Mouse (Mus musculus) heart, embryonic 16.5 days (tissue): Measurements from ENCODE around the gene Pde4a. TPM values are rescaled to one million over a fixed set of nuclear protein-coding genes. Genes with fewer than 3 reads are reported as not detected.
A peak's percentile ranks its signal among the peaks of the same experiment; 100 is the strongest.
"Not testable (repeated sequence)": the region's sequence is repeated elsewhere in the genome, so short reads cannot be mapped to it uniquely, and the experiment has no call there.

ENCODE experiments used
- ATAC-seq: fragments of 200-750 bp; cut with Nextera tagmentation; replicated peaks from 2 replicates; pipeline ENCODE4 v1.8.0; 2017; ENCODE audit warnings: moderate number of reproducible peaks; ENCODE audit not compliant: insufficient read depth, low FRiP score; ENCODE audit errors: extremely low read depth
- H3K27ac ChIP-seq: fragments of 300-500 bp; sonication (generic); 2 replicates; pipeline ENCODE4 v1.5.1; 2014; ENCODE audit warnings: mild to moderate bottlenecking, low read length, control low read depth, moderate library complexity
- H3K27me3 ChIP-seq: fragments of 300-500 bp; sonication (generic); 2 replicates; pipeline ENCODE4 v1.6.1; 2014; ENCODE audit warnings: low read length, mixed read lengths; ENCODE audit not compliant: control insufficient read depth, insufficient read depth
- H3K36me3 ChIP-seq: fragments of 300-500 bp; sonication (generic); 2 replicates; pipeline ENCODE4 v1.6.1; 2014; ENCODE audit not compliant: control insufficient read depth, insufficient read depth
- H3K4me1 ChIP-seq: fragments of 300-500 bp; sonication (generic); 2 replicates; pipeline ENCODE4 v1.6.1; 2014; ENCODE audit warnings: low read length, mixed read lengths; ENCODE audit not compliant: control insufficient read depth, insufficient read depth
- H3K4me2 ChIP-seq: fragments of 300-500 bp; sonication (generic); 2 replicates; pipeline ENCODE4 v1.6.1; 2014; ENCODE audit warnings: low read depth, mild to moderate bottlenecking, control low read depth, low read length
- H3K4me3 ChIP-seq: fragments of 300-500 bp; sonication (generic); 2 replicates; pipeline ENCODE4 v1.5.1; 2014; ENCODE audit warnings: mild to moderate bottlenecking, control low read depth, low read length
- H3K9ac ChIP-seq: fragments of 300-500 bp; sonication (generic); 2 replicates; pipeline ENCODE4 v1.6.1; 2014; ENCODE audit warnings: low read length, control low read depth
- H3K9me3 ChIP-seq: fragments of 300-500 bp; sonication (generic); replicated peaks from 2 replicates; pipeline ENCODE4 v1.6.1; 2016; ENCODE audit warnings: low read length; ENCODE audit not compliant: control insufficient read depth
- WGBS: fragments of 180-500 bp; shearing (Covaris S2); extraction: QIAGEN DNeasy Blood & Tissue Kit; methylation state at CpG from one replicate; pipeline ENCODE4 v1.1.7; 2014; 5-methylcytosine and 5-hydroxymethylcytosine counted together
- polyA plus RNA-seq: library from polyadenylated mRNA; unstranded; fragments of >200 nt; fragmentation: Nextera tagmentation; extraction: Ambion mirVana; gene quantifications from 2 replicates; pipeline ENCODE4 v1.2.1, GENCODE M21; 2015

The Pde4a gene
- polyA plus RNA-seq, 1 experiment from 2014 or later = 15.0 TPM

- no peak overlapping the region for H3K9ac ChIP-seq
- H3K4me3 ChIP-seq = no peak overlapping the region
- H3K9me3 ChIP-seq = no peaks in the 10 kb centered on the region
- ATAC-seq = no peak
- no peak overlapping the region for H3K4me2 ChIP-seq
- H3K36me3 ChIP-seq = peaks cover 15% of the 10 kb centered on the region
- no peak overlapping the region for H3K27ac ChIP-seq
- H3K4me1 ChIP-seq = peaks cover 4% of the 10 kb centered on the region
- WGBS = 51% methylated on average over 7 of the region's 7 CpGs
- H3K27me3 ChIP-seq = no peaks in the 10 kb centered on the region
Observed at GRCm38 (mm10) chr9:21189905-21190304, 24.4 kb downstream of the Pde4a start.

- Histone ChIP-seq H3K4me2 (no peak overlapping the region), H3K9ac (no peak overlapping the region), H3K4me3 (no peak overlapping the region), H3K36me3 (peaks cover 15% of the 10 kb centered on the region), H3K27me3 (no peaks in the 10 kb centered on the region), H3K9me3 (no peaks in the 10 kb centered on the region), H3K4me1 (peaks cover 4% of the 10 kb centered on the region), H3K27ac (no peak overlapping the region)
- 80% methylated on average over 3 of the region's 3 CpGs for WGBS
- ATAC-seq = no peak
Observed at GRCm38 (mm10) chr9:21190670-21191069, 25.2 kb downstream of the Pde4a start.

- no peak overlapping the region for H3K4me3 ChIP-seq
- H3K9me3 ChIP-seq = no peaks in the 10 kb centered on the region
- no peak overlapping the region for H3K4me2 ChIP-seq
- H3K27me3 ChIP-seq = no peaks in the 10 kb centered on the region
- no peak overlapping the region for H3K9ac ChIP-seq
- H3K27ac ChIP-seq = no peak overlapping the region
- 89% methylated on average over 3 of the region's 3 CpGs for WGBS
- no peak for ATAC-seq
- peaks cover 2% of the 10 kb centered on the region for H3K4me1 ChIP-seq
- peaks cover 15% of the 10 kb centered on the region for H3K36me3 ChIP-seq
Observed at GRCm38 (mm10) chr9:21193786-21194185, 28.3 kb downstream of the Pde4a start.

- whole genome bisulfite sequencing = 71% methylated on average over 4 of the region's 4 CpGs
- no peak for ATAC-seq
- H3K36me3 ChIP-seq = peaks cover 15% of the 10 kb centered on the region
- no peaks in the 10 kb centered on the region for H3K9me3 ChIP-seq
- H3K27me3 ChIP-seq = no peaks in the 10 kb centered on the region
- peaks cover 2% of the 10 kb centered on the region for H3K4me1 ChIP-seq
- H3K27ac ChIP-seq = no peak overlapping the region
- no peak overlapping the region for H3K4me3 ChIP-seq
- no peak overlapping the region for H3K4me2 ChIP-seq
- no peak overlapping the region for H3K9ac ChIP-seq
Observed at GRCm38 (mm10) chr9:21194787-21195493, 29.4 kb downstream of the Pde4a start.

- 60% methylated on average over 7 of the region's 7 CpGs for WGBS
Observed at GRCm38 (mm10) chr9:21195736-21196505, 30.4 kb downstream of the Pde4a start.

GRCm38 (mm10) chr9:21196521-21197433, 31.3 kb downstream of the Pde4a start:
- Histone ChIP-seq H3K27me3 (no peaks in the 10 kb centered on the region), H3K9ac (peak overlapping the region; percentile 64), H3K9me3 (no peaks in the 10 kb centered on the region), H3K36me3 (peaks cover 15% of the 10 kb centered on the region), H3K4me1 (peaks cover 2% of the 10 kb centered on the region; the same call in 1 of the 2 replicates), H3K4me3 (peak overlapping the region; percentile 30), H3K4me2 (peak overlapping the region; percentile 53; the same call in 1 of the 2 replicates), H3K27ac (no peak overlapping the region)
- WGBS = 44% methylated on average over 19 of the region's 19 CpGs
- no peak for ATAC-seq

More at GRCm38 (mm10) chr9:21195736-21196505, 30.4 kb downstream of the Pde4a start:
- not testable (repeated sequence) for ATAC-seq, H3K4me3 ChIP-seq, H3K27ac ChIP-seq, H3K4me1 ChIP-seq, H3K9me3 ChIP-seq, H3K27me3 ChIP-seq, H3K9ac ChIP-seq, H3K4me2 ChIP-seq
- H3K36me3 ChIP-seq = peaks cover 16% of the 10 kb centered on the region

- 49% methylated on average over 4 of the region's 4 CpGs for WGBS
- no peak overlapping the region for H3K4me2 ChIP-seq
- no peak overlapping the region for H3K9ac ChIP-seq
- ATAC-seq = no peak
- H3K9me3 ChIP-seq = no peaks in the 10 kb centered on the region
- peaks cover 2% of the 10 kb centered on the region; the same call in 1 of the 2 replicates for H3K4me1 ChIP-seq
- no peak overlapping the region for H3K4me3 ChIP-seq
- no peaks in the 10 kb centered on the region for H3K27me3 ChIP-seq
- H3K36me3 ChIP-seq = peaks cover 6% of the 10 kb centered on the region; the same call in 1 of the 2 replicates
- H3K27ac ChIP-seq = no peak overlapping the region
Observed at GRCm38 (mm10) chr9:21197981-21198380, 32.5 kb downstream of the Pde4a start.

GRCm38 (mm10) chr9:21198960-21199359, 33.4 kb downstream of the Pde4a start:
- 89% methylated on average over 3 of the region's 3 CpGs for WGBS
- Histone ChIP-seq H3K36me3 (0 out of 2 replicates have a peak, but pooled peaks cover 5% of the 10 kb centered on the region), H3K4me3 (no peak overlapping the region), H3K27ac (no peak overlapping the region), H3K27me3 (no peaks in the 10 kb centered on the region), H3K9ac (no peak overlapping the region), H3K4me1 (peaks cover 2% of the 10 kb centered on the region; the same call in 1 of the 2 replicates), H3K4me2 (no peak overlapping the region), H3K9me3 (no peaks in the 10 kb centered on the region)
- ATAC-seq = no peak
